Mouse (Mus musculus) left cerebral cortex, adult 2 months (tissue): ENCODE results near the gene Prkcb. TPM values are rescaled to one million over a fixed set of nuclear protein-coding genes. Genes with fewer than 3 reads are reported as not detected.

Source experiments
- DNase-seq, 2 experiments: peaks; one replicate each; pipeline ENCODE4 v3.0.0; 2021 to 2022; ENCODE audit warnings: low spot score in 2 of 2, mixed read lengths in 1 of 2; ENCODE audit errors: extremely low spot score in 1 of 2
- H3K27ac ChIP-seq: fragments of 200-600 bp; 2 replicates; pipeline ENCODE4 v1.8.1; 2022
- H3K4me3 ChIP-seq: fragments of 200-600 bp; 2 replicates; pipeline ENCODE4 v1.8.1; 2022
- CTCF ChIP-seq: fragments of 200-600 bp; IDR thresholded peaks from 2 replicates; pipeline ENCODE4 v1.8.1; 2022; ENCODE audit warnings: antibody characterized with exemption, mild to moderate bottlenecking, moderate library complexity
- intact Hi-C: fragments of 180-260 bp; cut with DNase I; formaldehyde crosslinking; loops from one replicate; pipeline ENCODE4 v1.15.1; 2025
- total RNA-seq, 2 experiments: library from RNA; stranded (reverse); gene quantifications; 2 replicates each; pipeline ENCODE4 v1.2.3; 2021

Prkcb gene
- total RNA-seq, 2 experiments from 2014 or later: 964 to 986 TPM

DNA sequence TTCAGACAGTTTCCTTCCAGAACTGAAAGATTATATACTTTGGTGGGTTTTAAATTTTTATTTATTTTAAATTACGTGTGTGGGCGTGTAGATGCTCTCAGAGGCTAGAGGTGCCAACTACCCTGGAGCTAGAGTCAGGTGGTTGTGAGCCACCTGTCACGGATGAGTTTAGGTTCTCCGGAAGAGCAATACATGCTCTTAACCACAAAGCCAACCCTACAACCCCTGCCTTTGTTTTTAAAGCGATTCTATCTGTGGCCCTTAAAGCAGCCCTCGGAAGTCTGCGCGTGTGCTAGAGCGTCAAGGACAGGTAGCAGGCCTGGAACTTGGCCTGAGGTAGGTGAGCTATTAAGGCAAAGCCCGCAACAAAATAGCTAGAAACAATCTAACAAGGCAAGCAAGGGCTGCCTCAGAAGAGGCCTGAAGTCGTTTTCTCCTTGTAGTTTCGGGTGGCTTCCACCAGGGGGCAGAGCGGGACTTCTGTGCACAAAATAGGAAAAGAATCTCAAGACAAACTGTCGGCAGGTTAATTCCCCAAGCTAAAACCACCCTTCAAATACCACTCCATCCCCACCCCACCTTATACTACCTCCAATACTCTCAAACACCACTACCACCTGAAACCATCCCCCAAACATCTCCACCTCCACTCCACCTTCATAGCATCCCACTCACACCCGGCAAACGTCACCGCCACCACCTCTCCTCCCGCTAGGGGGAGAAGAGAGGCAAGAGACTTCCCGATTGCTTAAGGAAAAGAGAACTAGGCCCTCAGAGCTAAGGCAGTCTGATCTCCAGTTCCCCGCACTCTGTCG lies 37.1 kb upstream of the Prkcb start:
- peak; percentile 78 for TF ChIP-seq CTCF
- Histone ChIP-seq H3K27ac (peak overlapping the region; percentile 22; the same call in 1 of the 2 replicates), H3K4me3 (no peak overlapping the region)
- intact Hi-C loops: loop anchor here (1.0 to 10.0 kb wide), 3 partner anchors 39 to 673 kb away; no protein-coding TSS in a partner anchor
- DNase-seq: peak; percentile 77 to 82

GRCm38 (mm10) chr7:122256722-122257121 lies 31.8 kb upstream of the Prkcb start:
- Histone ChIP-seq H3K27ac (no peak overlapping the region), H3K4me3 (no peak overlapping the region)
- intact Hi-C loops: loop anchor here (10.0 kb wide), 1 partner anchor 668 kb away; no protein-coding TSS in a partner anchor
- no peak for TF ChIP-seq CTCF
- DNase-seq: no peak

- no peak for DNase-seq
- intact Hi-C loops: loop anchor here (10.0 kb wide), 1 partner anchor 666 kb away; no protein-coding TSS in a partner anchor
- no peak overlapping the region for H3K27ac ChIP-seq
- no peak overlapping the region for H3K4me3 ChIP-seq
- TF ChIP-seq CTCF: no peak
These were observed 30.0 kb upstream of the Prkcb start for GRCm38 (mm10) chr7:122258521-122258920.

- H3K4me3 ChIP-seq: no peak overlapping the region
- TF ChIP-seq CTCF: no peak
- intact Hi-C loops: no loop called here
- no peak for DNase-seq
- H3K27ac ChIP-seq: no peak overlapping the region
These were observed 28.4 kb upstream of the Prkcb start for GRCm38 (mm10) chr7:122260055-122260602.

DNA sequence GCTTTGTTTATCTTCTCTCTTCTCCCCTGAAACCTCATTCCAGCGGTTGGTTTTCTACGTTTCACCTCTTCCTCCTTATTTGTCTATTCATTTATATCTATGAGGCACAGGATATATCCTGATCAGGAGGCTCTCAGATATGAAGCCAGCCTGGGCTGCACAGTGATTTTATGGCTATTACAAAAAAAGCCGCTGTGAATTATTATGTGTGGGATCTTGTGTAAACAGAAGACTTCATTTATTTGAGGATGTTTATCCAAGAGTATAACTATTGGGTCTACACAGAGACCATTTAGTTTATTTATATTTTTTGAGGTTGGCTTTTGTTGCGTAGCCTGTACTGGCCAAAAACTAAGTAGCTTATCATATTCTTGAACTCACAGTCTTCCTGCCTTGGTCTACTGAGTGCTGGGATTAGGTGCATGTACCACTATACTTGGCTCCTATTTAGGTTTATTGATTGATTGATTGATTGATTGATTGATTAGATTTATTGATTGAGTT lies 19.5 kb upstream of the Prkcb start:
- DNase-seq: no peak
- TF ChIP-seq CTCF: no peak

GRCm38 (mm10) chr7:122272334-122272733 lies 16.2 kb upstream of the Prkcb start:
- no peak for DNase-seq
- TF ChIP-seq CTCF: no peak
- H3K4me3 ChIP-seq: no peak overlapping the region
- no peak overlapping the region for H3K27ac ChIP-seq
- intact Hi-C loops: no loop called here

More for the DNA sequence above, 19.5 kb upstream of the Prkcb start:
- no peak overlapping the region for H3K27ac ChIP-seq
- intact Hi-C loops: no loop called here
- H3K4me3 ChIP-seq: no peak overlapping the region

DNA sequence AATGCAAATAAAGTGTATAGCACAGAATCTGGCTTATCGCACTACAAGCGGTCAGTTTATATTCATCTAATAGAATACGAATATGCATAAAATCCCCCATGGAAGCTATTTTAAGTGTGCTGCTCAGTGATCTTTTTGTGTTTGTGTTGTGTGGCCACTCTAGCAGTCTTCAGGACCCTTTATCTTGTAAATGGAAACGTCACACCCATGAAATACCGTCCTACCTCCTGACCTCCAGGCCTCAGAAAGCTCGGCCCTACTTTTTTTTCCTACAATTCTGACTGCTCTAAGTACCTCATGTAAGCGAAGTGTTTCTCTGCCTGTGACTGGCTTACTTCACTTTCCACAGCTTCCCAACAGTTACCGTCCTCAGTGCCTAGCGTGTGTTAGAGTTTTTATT lies 9.0 kb upstream of the Prkcb start:
- intact Hi-C loops: no loop called here

GRCm38 (mm10) chr7:122280334-122280733 lies 8.2 kb upstream of the Prkcb start:
- H3K4me3 ChIP-seq: no peak overlapping the region
- intact Hi-C loops: no loop called here
- TF ChIP-seq CTCF: no peak
- no peak for DNase-seq
- no peak overlapping the region for H3K27ac ChIP-seq

More for the DNA sequence above, 9.0 kb upstream of the Prkcb start:
- no peak for TF ChIP-seq CTCF
- Histone ChIP-seq H3K27ac (no peak overlapping the region), H3K4me3 (no peak overlapping the region)
- DNase-seq: no peak

GRCm38 (mm10) chr7:122282584-122282983 lies 6.0 kb upstream of the Prkcb start:
- no peak for DNase-seq
- no peak overlapping the region for H3K4me3 ChIP-seq
- intact Hi-C loops: no loop called here
- peak; percentile 35 for TF ChIP-seq CTCF
- H3K27ac ChIP-seq: no peak overlapping the region

GRCm38 (mm10) chr7:122287217-122287616 lies 1.3 kb upstream of the Prkcb start:
- H3K27ac ChIP-seq: peak overlapping the region; percentile 0; the same call in 1 of the 2 replicates
- no peak for TF ChIP-seq CTCF
- DNase-seq: no peak
- intact Hi-C loops: no loop called here
- no peak overlapping the region for H3K4me3 ChIP-seq

DNA sequence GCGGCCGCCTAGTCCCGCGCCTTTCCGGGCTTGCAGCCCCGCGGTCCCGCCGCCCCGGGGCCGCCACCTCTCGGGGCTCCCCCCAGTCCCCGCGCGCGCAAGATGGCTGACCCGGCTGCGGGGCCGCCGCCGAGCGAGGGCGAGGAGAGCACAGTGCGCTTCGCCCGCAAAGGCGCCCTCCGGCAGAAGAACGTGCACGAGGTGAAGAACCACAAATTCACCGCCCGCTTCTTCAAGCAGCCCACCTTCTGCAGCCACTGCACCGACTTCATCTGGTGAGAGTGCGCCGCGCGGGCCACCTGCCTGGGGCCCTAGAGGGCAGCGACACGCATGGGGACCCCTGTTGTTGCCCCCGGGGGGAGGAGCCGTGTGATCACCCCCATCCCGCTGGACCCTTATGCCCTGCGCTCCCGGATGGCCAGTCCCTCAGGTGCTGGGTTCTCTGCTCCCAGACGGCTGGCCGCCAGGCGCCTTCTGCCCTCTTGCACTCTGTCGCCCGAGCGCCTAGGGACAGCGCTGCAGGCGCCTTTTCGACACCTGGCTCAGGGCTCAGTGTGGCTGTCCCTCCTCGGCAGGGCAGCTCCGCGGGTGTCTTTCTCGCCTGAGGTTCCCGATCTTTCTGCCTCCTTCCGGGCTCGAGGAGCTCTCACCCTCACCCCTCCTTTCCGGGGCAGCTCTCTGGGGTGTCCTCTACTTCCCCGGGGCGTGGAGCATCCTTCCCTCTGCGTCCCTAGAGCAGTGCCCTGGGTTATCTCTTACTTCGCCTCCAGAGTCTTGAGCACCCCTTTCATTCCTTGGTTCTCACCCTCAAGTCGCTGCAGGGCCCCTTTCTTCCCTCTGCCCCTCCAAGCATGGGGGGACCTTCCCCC lies 926 bp downstream of the Prkcb start:
- intact Hi-C loops: loop anchor here (2.0 to 5.0 kb wide), 4 partner anchors 39 to 169 kb away; no protein-coding TSS in a partner anchor
- peak overlapping the region; percentile 93 for H3K27ac ChIP-seq
- DNase-seq: peak; percentile 32 to 38
- peak overlapping the region; percentile 76 for H3K4me3 ChIP-seq
- no peak for TF ChIP-seq CTCF
